Mouse (Mus musculus) neural tube, embryonic 15.5 days (tissue): Measurements from ENCODE around the gene Rora. TPM values are rescaled to one million over a fixed set of nuclear protein-coding genes. Genes with fewer than 3 reads are reported as not detected.

Experiments
- ATAC-seq: fragments of 200-750 bp; cut with Nextera tagmentation; 2 replicates; pipeline ENCODE4 v1.8.0; 2017; ENCODE audit warnings: mild to moderate bottlenecking, moderate TSS enrichment, moderate library complexity; ENCODE audit not compliant: low FRiP score
- H3K27ac ChIP-seq: fragments of 300-500 bp; sonication (generic); replicated peaks from 2 replicates; pipeline ENCODE4 v1.5.1; 2015; ENCODE audit warnings: mild to moderate bottlenecking, inconsistent platforms
- H3K27me3 ChIP-seq: fragments of 300-500 bp; sonication (generic); replicated peaks from 2 replicates; pipeline ENCODE4 v1.6.1; 2015; ENCODE audit warnings: inconsistent platforms
- H3K36me3 ChIP-seq: fragments of 300-500 bp; sonication (generic); 2 replicates; pipeline ENCODE4 v1.6.1; 2015; ENCODE audit warnings: inconsistent platforms
- H3K4me1 ChIP-seq: fragments of 300-500 bp; sonication (generic); 2 replicates; pipeline ENCODE4 v1.6.1; 2015; ENCODE audit warnings: inconsistent platforms
- H3K4me2 ChIP-seq: fragments of 300-500 bp; sonication (generic); 2 replicates; pipeline ENCODE4 v1.6.1; 2015; ENCODE audit warnings: inconsistent platforms, mild to moderate bottlenecking, moderate library complexity
- H3K4me3 ChIP-seq: fragments of 300-500 bp; sonication (generic); replicated peaks from 2 replicates; pipeline ENCODE4 v1.5.1; 2015; ENCODE audit warnings: mild to moderate bottlenecking, inconsistent platforms
- H3K9ac ChIP-seq: fragments of 300-500 bp; sonication (generic); replicated peaks from 2 replicates; pipeline ENCODE4 v1.6.1; 2015; ENCODE audit warnings: mild to moderate bottlenecking, inconsistent platforms
- H3K9me3 ChIP-seq: fragments of 300-500 bp; sonication (generic); replicated peaks from 2 replicates; pipeline ENCODE4 v1.6.1; 2016; ENCODE audit warnings: inconsistent platforms
- WGBS: fragments of 180-500 bp; shearing (Covaris S2); methylation state at CpG from one replicate; pipeline ENCODE4 v1.1.7; 2015; ENCODE audit warnings: mixed read lengths; 5-methylcytosine and 5-hydroxymethylcytosine counted together
- polyA plus RNA-seq: library from polyadenylated mRNA; unstranded; fragments of >200 nt; fragmentation: Nextera tagmentation; extraction: Ambion mirVana; gene quantifications from 2 replicates; pipeline ENCODE4 v1.2.1, GENCODE M21; 2015

Rora gene
- polyA plus RNA-seq, 1 experiment from 2014 or later, result 17.3 TPM

DNA sequence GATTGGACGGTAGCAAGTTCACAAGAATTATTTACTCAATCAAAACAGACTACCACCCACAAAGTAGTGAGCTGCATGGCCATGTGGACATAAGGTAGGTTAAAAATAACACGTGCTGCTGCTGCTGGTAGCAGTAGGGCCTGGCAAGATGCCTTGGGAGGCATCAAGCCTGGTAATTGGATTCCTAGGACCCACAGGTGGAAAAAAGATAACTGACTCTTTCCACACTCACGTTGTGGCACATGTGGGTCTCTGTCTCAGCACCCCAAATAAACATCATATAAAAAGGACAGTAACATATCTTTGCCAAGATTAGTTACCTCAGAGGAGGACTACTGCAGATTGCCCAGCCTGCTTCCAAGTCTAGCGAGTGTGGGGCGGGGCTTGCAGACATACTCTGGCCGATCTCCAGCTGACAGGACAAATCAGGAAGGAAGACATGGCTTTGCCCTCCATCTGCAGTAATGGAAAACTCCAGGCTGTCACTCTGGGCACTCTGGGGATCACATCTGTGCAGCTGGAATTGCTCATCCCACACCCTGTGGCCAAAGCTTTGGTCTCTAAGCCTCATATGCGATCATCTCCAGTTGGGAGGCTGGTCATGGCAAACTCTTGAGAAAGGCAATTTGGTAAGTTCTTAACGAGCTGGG lies 71.2 kb downstream of the Rora start:
- 89% methylated on average over 8 of the region's 8 CpGs for WGBS
- Histone ChIP-seq H3K4me2 (no peak overlapping the region), H3K4me1 (no peaks in the 10 kb centered on the region), H3K36me3 (no peaks in the 10 kb centered on the region), H3K9me3 (no peaks in the 10 kb centered on the region), H3K27ac (no peak overlapping the region), H3K4me3 (no peak overlapping the region), H3K9ac (no peak overlapping the region), H3K27me3 (no peaks in the 10 kb centered on the region)
- no peak for ATAC-seq

GRCm38 (mm10) chr9:68727166-68727855 lies 73.7 kb downstream of the Rora start:
- H3K4me2 ChIP-seq, result no peak overlapping the region
- no peak overlapping the region for H3K9ac ChIP-seq
- H3K27me3 ChIP-seq, result no peaks in the 10 kb centered on the region
- no peaks in the 10 kb centered on the region; the same call in 1 of the 2 replicates for H3K4me1 ChIP-seq
- no peaks in the 10 kb centered on the region for H3K36me3 ChIP-seq
- WGBS, result 68% methylated on average over 11 of the region's 11 CpGs
- 0 out of 2 replicates have a peak, but pooled peaks cover 4% of the 10 kb centered on the region for H3K9me3 ChIP-seq
- H3K27ac ChIP-seq, result no peak overlapping the region
- ATAC-seq, result no peak
- no peak overlapping the region for H3K4me3 ChIP-seq

- H3K9ac ChIP-seq, result no peak overlapping the region
- no peaks in the 10 kb centered on the region for H3K36me3 ChIP-seq
- no peak for ATAC-seq
- H3K4me3 ChIP-seq, result no peak overlapping the region
- no peak overlapping the region for H3K27ac ChIP-seq
- WGBS, result 38% methylated on average over 1 of the region's 1 CpGs
- H3K4me1 ChIP-seq, result peaks cover 6% of the 10 kb centered on the region; the same call in 1 of the 2 replicates
- no peaks in the 10 kb centered on the region for H3K27me3 ChIP-seq
- no peak overlapping the region for H3K4me2 ChIP-seq
- H3K9me3 ChIP-seq, result 0 out of 2 replicates have a peak, but pooled peaks cover 7% of the 10 kb centered on the region
These were observed 77.9 kb downstream of the Rora start for GRCm38 (mm10) chr9:68731438-68731837.

- Histone ChIP-seq H3K4me3 (no peak overlapping the region), H3K9ac (no peak overlapping the region), H3K4me2 (no peak overlapping the region), H3K27ac (no peak overlapping the region), H3K36me3 (no peaks in the 10 kb centered on the region), H3K27me3 (no peaks in the 10 kb centered on the region), H3K4me1 (peaks cover 20% of the 10 kb centered on the region), H3K9me3 (0 out of 2 replicates have a peak, but pooled peaks cover 7% of the 10 kb centered on the region)
- no peak for ATAC-seq
- whole genome bisulfite sequencing, result 77% methylated on average over 4 of the region's 4 CpGs
These were observed 79.3 kb downstream of the Rora start for GRCm38 (mm10) chr9:68732929-68733328.

DNA sequence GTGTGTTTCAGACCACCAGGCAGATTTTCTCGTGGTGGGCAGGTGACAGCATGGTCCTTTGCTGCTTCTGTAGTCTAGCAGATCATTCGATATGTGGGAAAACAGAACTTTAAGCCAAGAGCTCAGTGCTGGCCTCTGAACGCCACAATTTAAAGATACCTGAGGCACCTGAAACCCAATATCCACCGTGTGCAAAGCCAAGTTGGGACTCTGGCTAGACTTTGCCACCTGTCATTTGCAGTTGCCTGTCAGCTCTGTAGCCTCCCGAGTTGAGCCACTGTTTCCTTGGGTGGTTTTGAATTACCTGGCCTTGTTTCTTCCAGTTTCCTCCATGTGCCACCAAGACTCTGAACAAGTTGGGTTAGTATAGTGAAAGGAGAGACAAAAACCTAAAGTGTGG lies 82.3 kb downstream of the Rora start:
- H3K4me1 ChIP-seq, result peaks cover 20% of the 10 kb centered on the region
- H3K27me3 ChIP-seq, result no peaks in the 10 kb centered on the region
- H3K36me3 ChIP-seq, result no peaks in the 10 kb centered on the region
- no peak overlapping the region for H3K9ac ChIP-seq
- WGBS, result 85% methylated on average over 5 of the region's 5 CpGs
- H3K4me3 ChIP-seq, result no peak overlapping the region
- 0 out of 2 replicates have a peak, but pooled peaks cover 7% of the 10 kb centered on the region for H3K9me3 ChIP-seq
- no peak overlapping the region for H3K27ac ChIP-seq
- H3K4me2 ChIP-seq, result no peak overlapping the region
- no peak for ATAC-seq

DNA sequence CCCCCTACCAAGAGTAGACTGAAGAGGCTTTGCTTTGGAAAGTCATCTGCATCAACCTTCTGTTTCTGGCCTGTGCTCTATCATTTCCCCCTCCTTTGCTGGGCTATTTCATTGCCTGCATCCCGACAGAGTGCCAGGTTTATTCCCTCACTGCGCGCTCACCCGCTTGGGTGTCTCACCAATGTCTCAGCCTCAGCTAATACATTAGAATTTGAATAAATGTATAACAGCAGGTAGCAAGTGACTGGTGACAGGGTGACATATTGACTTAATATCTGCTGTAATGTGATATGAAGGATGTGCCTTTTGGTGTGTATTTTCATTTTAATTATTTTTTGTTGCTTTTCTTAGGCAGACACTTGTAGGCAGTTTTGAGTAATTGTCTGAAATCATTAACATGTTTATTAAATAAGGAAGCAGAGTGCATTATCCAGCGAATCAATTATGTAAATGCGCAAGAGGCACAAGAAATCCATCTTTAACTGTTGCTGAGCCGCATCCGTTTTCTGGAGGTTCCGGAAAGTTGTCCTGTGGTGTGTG lies 83.7 kb downstream of the Rora start:
- 0 out of 2 replicates have a peak, but pooled peaks cover 3% of the 10 kb centered on the region for H3K9me3 ChIP-seq
- no peak overlapping the region for H3K4me3 ChIP-seq
- H3K36me3 ChIP-seq, result no peaks in the 10 kb centered on the region
- no peaks in the 10 kb centered on the region for H3K27me3 ChIP-seq
- peaks cover 20% of the 10 kb centered on the region for H3K4me1 ChIP-seq
- 45% methylated on average over 9 of the region's 9 CpGs for WGBS
- H3K4me2 ChIP-seq, result no peak overlapping the region
- ATAC-seq, result peak; percentile 38; the same call in 1 of the 2 replicates
- 0 out of 2 replicates have a peak overlapping the region, but pooled peaks have one; percentile 41 for H3K27ac ChIP-seq
- H3K9ac ChIP-seq, result no peak overlapping the region

- Histone ChIP-seq H3K9me3 (no peaks in the 10 kb centered on the region), H3K4me1 (0 out of 2 replicates have a peak, but pooled peaks cover 2% of the 10 kb centered on the region), H3K4me2 (no peak overlapping the region), H3K27me3 (no peaks in the 10 kb centered on the region), H3K4me3 (no peak overlapping the region), H3K9ac (no peak overlapping the region), H3K36me3 (no peaks in the 10 kb centered on the region), H3K27ac (no peak overlapping the region)
- ATAC-seq, result no peak
- WGBS, result 71% methylated on average over 11 of the region's 11 CpGs
These were observed 92.5 kb downstream of the Rora start for GRCm38 (mm10) chr9:68745931-68746646.

DNA sequence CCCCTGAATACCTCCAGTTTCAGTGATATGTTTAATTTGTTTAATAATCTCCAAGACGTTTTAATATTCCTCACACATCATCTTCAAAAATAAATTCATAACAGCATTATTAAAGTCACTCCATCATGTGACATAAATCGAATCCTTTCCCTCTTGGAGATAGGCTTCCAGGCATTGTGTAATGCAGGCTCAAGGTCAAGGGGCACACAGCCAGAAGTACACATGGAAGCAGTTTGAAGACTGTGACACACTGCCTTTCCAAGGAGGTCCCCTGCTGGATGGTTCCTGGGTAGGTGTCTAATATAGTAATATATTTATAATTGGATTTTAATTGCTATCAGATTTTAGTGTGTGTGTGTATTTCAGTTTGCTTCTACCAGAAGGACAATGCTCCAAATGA lies 103.4 kb downstream of the Rora start:
- no peak; the same call in 1 of the 2 replicates for ATAC-seq
- no peaks in the 10 kb centered on the region for H3K36me3 ChIP-seq
- H3K9me3 ChIP-seq, result no peaks in the 10 kb centered on the region
- 55% methylated on average over 2 of the region's 2 CpGs for WGBS
- H3K4me2 ChIP-seq, result no peak overlapping the region
- H3K9ac ChIP-seq, result no peak overlapping the region
- no peak overlapping the region for H3K27ac ChIP-seq
- H3K4me1 ChIP-seq, result peaks cover 25% of the 10 kb centered on the region
- H3K4me3 ChIP-seq, result no peak overlapping the region
- no peaks in the 10 kb centered on the region for H3K27me3 ChIP-seq

GRCm38 (mm10) chr9:68759324-68759723 lies 105.7 kb downstream of the Rora start:
- Histone ChIP-seq H3K4me1 (peaks cover 34% of the 10 kb centered on the region), H3K9me3 (no peaks in the 10 kb centered on the region), H3K4me2 (no peak overlapping the region), H3K36me3 (no peaks in the 10 kb centered on the region), H3K27ac (no peak overlapping the region), H3K9ac (no peak overlapping the region), H3K27me3 (no peaks in the 10 kb centered on the region), H3K4me3 (no peak overlapping the region)
- 77% methylated on average over 8 of the region's 8 CpGs for WGBS
- ATAC-seq, result no peak

DNA sequence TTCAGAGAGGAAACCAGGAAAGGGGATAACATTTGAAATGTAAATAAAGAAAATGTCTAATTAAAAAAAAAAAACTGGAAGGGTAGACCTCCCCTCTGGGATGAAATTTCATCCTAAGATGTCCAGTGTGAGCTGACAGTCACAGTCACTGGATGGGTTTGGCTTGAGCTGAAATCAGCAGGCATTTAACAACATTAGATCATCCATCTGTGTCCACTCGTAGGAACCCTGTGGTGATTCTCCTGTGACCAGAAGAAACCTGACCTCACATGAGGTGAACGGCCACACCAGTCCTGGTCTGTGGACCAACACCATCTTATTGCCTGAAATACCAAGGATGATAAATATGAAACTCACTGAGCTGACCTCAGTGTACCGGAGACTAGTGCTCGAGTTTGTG lies 106.7 kb downstream of the Rora start:
- WGBS, result 80% methylated on average over 4 of the region's 4 CpGs
- H3K4me1 ChIP-seq, result peaks cover 33% of the 10 kb centered on the region
- H3K27me3 ChIP-seq, result no peaks in the 10 kb centered on the region
- no peak for ATAC-seq
- no peak overlapping the region for H3K27ac ChIP-seq
- no peaks in the 10 kb centered on the region for H3K36me3 ChIP-seq
- no peak overlapping the region for H3K4me2 ChIP-seq
- no peaks in the 10 kb centered on the region for H3K9me3 ChIP-seq
- H3K9ac ChIP-seq, result no peak overlapping the region
- no peak overlapping the region for H3K4me3 ChIP-seq

DNA sequence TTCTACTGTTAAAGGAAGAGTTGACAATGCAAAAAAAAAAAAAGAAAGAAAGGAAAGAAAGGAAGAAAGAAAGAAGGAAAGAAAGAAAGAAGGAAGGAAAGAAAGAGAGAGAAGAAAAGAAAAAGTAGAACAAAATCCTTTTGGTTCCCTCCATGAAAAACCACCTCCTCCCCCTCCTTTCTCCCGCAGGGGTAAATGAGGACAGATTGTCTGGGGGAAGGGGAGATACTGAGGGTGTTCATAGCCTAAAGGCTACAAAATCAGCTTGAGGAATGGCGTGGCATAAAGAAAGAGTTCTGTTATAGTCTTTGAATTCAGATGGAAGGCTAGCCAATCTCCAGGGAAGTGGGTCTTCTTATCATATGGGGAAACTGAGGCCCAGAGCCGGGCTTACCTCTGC lies 107.3 kb downstream of the Rora start:
- WGBS, result 67% methylated on average over 3 of the region's 3 CpGs
- H3K4me3 ChIP-seq, result no peak overlapping the region
- H3K4me2 ChIP-seq, result no peak overlapping the region
- H3K9ac ChIP-seq, result no peak overlapping the region
- H3K27me3 ChIP-seq, result no peaks in the 10 kb centered on the region
- H3K36me3 ChIP-seq, result no peaks in the 10 kb centered on the region
- no peak for ATAC-seq
- no peak overlapping the region for H3K27ac ChIP-seq
- H3K4me1 ChIP-seq, result peaks cover 28% of the 10 kb centered on the region
- no peaks in the 10 kb centered on the region for H3K9me3 ChIP-seq
